Mouse (Mus musculus) frontal cortex, postnatal 36 days (tissue): ENCODE results near the gene Arhgap31.

Source experiments
- DNase-seq, 2 experiments: peaks; one replicate each; pipeline ENCODE4 v3.0.0; 2022; ENCODE audit warnings: low spot score in 2 of 2

The Arhgap31 gene

GRCm38 (mm10) chr16:38651306-38651705, 61.8 kb downstream of the Arhgap31 start:
- DNase-seq: no peak

GRCm38 (mm10) chr16:38649431-38649827, 63.6 kb downstream of the Arhgap31 start:
- no peak for DNase-seq

- DNase-seq: no peak
These were observed 64.2 kb downstream of the Arhgap31 start for GRCm38 (mm10) chr16:38648783-38649430.

DNA sequence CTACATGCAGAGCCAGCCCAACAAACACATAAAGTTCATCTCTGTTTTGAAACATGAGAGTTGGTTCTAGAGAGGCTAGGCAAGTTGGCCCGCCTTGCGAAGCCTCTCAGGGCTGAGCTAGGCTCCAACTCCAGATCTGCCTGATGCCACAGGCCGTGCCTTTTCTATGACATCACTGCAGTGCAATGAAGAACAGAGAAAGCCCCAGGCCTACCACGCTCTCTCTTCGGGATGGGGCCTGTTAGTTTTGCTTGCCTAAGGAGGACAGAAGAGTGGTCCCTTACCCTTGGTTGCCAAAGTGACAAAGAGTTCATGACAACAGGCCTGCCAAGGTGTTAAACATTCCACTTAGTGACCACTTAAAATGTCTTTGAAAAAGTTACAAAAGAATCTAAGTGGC, 64.9 kb downstream of the Arhgap31 start:
- no peak for DNase-seq

- DNase-seq: no peak
These were observed 68.6 kb downstream of the Arhgap31 start for GRCm38 (mm10) chr16:38644455-38644854.

GRCm38 (mm10) chr16:38637085-38637484, 76.0 kb downstream of the Arhgap31 start:
- DNase-seq: no peak

DNA sequence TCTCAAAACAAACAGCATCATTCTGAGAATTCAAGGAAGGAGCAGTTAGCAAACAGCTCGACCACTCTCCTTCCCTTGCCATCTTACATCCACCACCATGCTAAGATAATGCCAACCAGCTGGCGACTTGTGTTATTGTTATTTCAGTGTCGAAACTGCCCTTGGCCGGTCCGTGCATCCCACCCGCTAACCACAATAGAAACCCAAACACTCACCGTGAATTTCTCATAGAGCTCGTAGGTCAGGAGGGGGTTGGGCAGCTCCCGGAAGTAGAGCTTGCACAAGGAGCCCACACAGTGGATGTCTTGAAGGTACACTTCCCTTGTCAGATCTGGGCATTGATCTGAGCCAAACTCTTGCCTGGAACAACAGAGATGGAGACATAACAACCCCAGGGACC, 76.4 kb downstream of the Arhgap31 start:
- DNase-seq: no peak

DNA sequence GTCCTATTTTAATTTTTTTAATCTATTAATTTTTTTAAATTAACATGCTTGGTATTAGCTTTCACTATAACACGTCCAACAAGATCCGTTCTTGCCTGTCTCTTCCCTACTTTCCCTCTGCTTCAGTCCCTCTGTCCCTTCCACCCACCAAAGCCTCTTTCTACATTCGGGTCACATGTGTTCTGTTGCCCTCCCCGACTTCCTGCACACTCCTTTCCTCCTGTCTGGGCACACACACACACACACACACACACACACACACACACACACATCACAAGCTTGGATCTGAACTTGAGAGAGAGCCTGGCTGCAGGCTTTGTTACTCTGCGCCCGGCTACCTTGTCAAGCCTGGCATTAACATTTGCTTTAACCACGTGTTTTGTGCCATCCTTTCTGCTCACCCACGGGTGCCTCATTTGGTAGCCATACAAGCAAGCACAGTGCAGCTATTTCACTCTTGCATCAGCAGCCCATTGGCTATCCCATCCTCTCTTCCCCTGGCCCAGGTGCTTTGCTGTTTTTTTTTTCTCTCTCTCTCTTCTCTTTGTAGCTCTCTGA, 77.2 kb downstream of the Arhgap31 start:
- no peak for DNase-seq

DNA sequence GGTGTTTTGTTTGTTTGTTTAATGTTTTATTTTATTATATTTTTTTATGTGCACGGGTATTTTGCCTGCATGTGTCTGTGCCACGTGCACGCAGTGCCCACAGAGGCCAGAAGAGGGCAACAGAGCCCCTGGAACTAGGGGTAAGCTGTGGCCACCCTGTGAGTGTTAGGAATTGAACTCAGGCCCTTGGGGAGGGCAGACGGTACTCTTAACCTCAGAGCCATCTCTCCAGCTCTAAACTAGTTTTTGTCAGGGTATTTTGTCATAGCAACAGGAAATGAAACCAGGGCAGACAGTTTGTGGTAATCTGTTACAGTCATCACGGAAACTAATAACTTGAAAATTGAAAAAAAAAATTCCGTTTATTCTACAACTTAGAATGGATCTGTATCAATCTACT, 80.9 kb downstream of the Arhgap31 start:
- DNase-seq: peak; percentile 23 to 57

GRCm38 (mm10) chr16:38625811-38626369, 87.2 kb downstream of the Arhgap31 start:
- no peak for DNase-seq

DNA sequence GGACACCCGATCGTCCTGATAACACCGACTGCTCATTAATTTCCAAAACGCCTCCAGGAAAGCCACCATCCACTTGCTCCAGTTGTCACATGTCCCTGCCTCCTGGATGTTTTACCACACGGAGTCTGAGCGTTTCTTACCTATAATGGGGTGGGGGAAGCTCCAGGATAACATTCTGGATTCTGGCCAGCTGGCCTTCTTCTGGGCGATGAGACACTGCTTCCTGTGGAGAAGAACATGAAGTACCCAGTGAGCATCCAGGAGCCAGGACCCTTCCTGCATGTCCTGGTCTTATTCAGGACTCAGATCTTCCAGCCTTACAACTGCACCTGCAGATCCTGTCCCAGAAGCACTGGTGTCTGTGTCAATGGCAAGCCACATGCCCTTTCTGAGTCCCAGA, 87.7 kb downstream of the Arhgap31 start:
- DNase-seq: no peak

- no peak for DNase-seq
These were observed 88.8 kb downstream of the Arhgap31 start for GRCm38 (mm10) chr16:38624303-38624702.

DNA sequence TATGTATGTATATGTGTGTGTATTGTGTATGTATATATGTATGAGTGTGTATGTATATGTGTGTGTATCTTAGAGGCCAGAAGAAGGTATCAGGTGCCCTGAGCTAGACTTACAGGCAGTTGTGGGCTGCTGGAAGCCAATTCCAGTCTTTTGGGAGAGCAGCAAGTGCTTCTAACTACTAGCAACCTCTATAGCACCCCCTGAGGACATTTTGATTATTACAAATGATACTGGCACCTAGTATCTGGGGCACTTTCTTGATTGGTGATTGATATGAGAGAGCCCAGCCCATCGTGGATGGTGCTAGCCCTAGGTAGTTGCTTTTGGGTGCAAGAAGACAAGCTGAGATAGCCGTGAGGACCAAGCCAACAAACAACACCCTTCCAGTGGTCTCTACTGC, 90.8 kb downstream of the Arhgap31 start:
- DNase-seq: no peak

- DNase-seq: no peak
These were observed 92.2 kb downstream of the Arhgap31 start for GRCm38 (mm10) chr16:38620696-38621450.

- peak; percentile 79 to 84 for DNase-seq
These were observed 94.0 kb downstream of the Arhgap31 start for GRCm38 (mm10) chr16:38619054-38619453.

DNA sequence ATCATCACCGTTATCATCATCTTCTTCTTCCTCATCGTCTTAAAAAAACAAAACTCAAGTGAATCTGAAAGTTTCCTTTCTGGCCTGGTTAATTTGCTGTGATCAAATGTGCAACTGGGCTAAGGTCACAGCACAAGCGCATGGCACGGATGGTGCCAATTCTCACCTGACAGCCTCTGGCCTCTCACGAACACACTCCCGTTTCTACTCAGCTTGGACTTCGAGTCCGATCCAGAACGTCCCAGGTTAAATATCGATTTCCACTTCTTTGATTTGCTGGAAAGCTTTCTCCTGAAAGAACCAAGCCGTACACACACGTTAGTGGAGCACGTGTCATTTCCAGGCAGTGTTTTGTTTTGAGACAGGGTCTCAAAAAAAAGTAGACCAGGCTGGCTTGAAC, 95.1 kb downstream of the Arhgap31 start:
- no peak for DNase-seq

DNA sequence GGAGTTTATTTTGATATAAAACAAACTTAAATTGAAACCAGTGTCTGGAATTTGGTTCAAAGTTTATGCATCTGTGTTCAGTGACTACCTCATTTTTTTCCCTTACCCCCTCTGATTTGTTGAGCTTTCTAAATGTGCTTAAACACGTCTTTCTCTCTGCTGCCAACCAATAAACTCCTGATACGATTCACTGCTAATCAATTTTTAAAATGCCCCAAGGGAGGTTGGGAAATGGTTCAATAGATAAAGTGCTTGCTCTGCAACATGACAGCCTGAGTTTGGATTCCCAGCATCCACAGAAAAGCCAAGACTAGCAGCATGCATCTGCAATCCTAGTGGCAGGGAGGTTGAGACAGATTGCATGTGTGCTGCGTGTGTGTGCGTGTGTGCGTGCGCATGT, 99.4 kb downstream of the Arhgap31 start:
- DNase-seq: no peak

- no peak for DNase-seq
These were observed 100.4 kb downstream of the Arhgap31 start for GRCm38 (mm10) chr16:38612646-38613045.

- no peak for DNase-seq
These were observed 104.0 kb downstream of the Arhgap31 start for GRCm38 (mm10) chr16:38609092-38609491.

- DNase-seq: no peak
These were observed 104.4 kb downstream of the Arhgap31 start for GRCm38 (mm10) chr16:38608687-38609086.

GRCm38 (mm10) chr16:38606509-38606908, 106.6 kb downstream of the Arhgap31 start:
- no peak for DNase-seq

DNA sequence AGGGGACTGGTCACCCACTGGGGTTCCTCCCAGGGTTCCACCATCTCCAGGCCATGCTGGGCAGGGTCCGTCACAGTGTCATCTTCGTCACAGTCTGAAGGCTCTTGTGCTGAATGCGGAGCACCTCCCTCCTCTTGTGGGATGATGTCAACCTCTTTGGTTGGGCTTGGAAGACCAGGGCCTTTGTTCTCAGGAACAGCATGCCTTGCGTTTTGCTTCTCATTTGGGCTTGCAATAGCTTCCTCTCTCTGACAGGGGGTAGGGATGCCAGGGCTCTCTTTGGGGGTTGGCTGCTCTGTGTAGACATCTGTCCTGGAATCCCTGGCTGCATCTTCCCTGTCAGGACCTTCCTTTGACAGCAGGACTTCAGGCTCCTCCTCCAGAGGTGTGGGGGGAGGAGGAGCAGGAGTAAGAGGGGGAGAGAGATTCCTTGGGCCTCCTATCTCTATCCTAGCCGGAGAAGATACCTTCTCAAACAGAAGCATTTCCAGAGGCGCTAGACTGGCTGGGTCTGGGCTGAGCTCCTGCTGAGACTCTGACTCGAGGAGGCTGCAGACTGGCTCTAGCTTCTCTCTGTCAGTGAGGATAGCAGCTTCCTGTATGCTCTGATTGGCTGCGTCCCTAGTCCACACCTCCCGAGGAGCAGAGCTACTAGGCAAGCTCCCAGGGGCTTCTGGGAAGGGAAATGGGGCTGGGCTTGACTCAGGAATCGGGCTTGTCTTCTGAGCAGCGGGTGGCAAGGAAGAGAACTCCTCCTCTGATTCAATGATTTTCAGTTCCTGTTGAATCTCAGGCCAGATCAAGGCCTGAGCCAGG, 109.9 kb downstream of the Arhgap31 start:
- peak in 1 of 2 experiments; percentile 35 for DNase-seq
